Mouse (Mus musculus): ENCODE measurements around the gene Smg6. TPM values are rescaled to one million over a fixed set of nuclear protein-coding genes. Genes with fewer than 3 reads are reported as not detected.
A peak's percentile ranks its signal among the peaks of the same experiment; 100 is the strongest.

Smg6 gene
- total RNA-seq, 2 experiments from 2014 or later: 11.9 to 12.4 TPM

DNA sequence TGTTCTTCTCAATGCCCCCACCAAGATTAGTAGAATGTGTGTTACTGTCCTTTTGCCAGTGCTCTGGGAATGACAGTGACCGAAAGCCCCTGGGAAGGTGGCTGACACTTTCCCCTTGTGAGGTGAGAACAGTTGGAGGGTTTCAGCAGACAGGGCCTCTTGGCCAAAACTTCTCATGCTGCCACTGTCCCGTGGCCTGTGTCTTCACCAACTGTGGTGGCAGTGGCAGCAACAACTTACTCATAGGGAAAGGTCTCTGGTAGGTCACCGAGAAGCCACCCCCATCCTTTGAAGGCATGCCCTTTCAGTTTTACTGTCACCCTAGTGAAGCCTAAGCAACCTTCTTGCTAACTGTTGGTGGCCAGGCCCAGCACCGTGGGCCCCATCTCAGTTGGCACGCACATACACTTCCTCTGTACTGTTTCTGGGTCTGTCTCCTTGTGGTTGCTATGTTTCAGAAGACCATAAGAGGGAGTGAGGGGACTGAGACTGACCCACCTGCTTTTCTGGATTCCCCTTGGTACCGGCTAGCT, 228.5 kb downstream of the Smg6 start:
- intact Hi-C loops (cut with DNase I): no loop called here
- TF ChIP-seq CTCF (IDR thresholded peaks at IDR 0.05): peak; percentile 4; the same call in 1 of the 2 replicates
- H3K27ac ChIP-seq: peak overlapping the region; percentile 92
- no peak for DNase-seq
- no peak overlapping the region for H3K4me3 ChIP-seq

GRCm38 (mm10) chr11:75155985-75156384, 230.4 kb downstream of the Smg6 start:
- intact Hi-C loops (cut with DNase I): no loop called here
- H3K4me3 ChIP-seq: no peak overlapping the region
- H3K27ac ChIP-seq: peak overlapping the region; percentile 92
- TF ChIP-seq CTCF (IDR thresholded peaks at IDR 0.05): no peak
- no peak for DNase-seq

GRCm38 (mm10) chr11:75156416-75156815, 230.8 kb downstream of the Smg6 start:
- Histone ChIP-seq H3K27ac (peak overlapping the region; percentile 92), H3K4me3 (no peak overlapping the region)
- TF ChIP-seq CTCF (IDR thresholded peaks at IDR 0.05): no peak
- no peak for DNase-seq
- intact Hi-C loops (cut with DNase I): no loop called here

DNA sequence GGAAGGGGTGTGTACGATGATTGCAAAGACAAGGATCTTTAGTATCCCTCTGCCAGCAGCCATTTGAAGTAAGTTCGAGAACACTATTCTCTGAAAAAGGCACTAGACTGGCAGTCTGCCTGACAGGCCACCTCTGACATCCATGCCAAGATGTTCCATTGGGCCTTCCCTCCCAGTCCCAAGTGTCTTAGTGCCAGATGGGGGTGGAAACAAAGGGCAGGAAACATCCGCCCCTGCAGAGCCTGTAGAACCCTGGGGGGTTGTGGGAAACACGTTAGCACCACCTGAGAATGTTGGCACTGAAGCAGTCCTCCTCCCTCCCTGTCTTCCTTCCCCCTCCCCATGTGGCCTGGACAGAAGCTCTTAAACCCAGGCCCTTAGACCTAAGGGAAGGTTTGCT, 231.4 kb downstream of the Smg6 start:
- intact Hi-C loops (cut with DNase I): no loop called here
- peak; percentile 32 for DNase-seq
- Histone ChIP-seq H3K4me3 (no peak overlapping the region), H3K27ac (peak overlapping the region; percentile 92)
- no peak for TF ChIP-seq CTCF (IDR thresholded peaks at IDR 0.05)

GRCm38 (mm10) chr11:75157901-75158300, 232.3 kb downstream of the Smg6 start:
- DNase-seq: no peak
- intact Hi-C loops (cut with DNase I): no loop called here
- TF ChIP-seq CTCF (IDR thresholded peaks at IDR 0.05): no peak
- peak overlapping the region; percentile 92 for H3K27ac ChIP-seq
- no peak overlapping the region for H3K4me3 ChIP-seq

DNA sequence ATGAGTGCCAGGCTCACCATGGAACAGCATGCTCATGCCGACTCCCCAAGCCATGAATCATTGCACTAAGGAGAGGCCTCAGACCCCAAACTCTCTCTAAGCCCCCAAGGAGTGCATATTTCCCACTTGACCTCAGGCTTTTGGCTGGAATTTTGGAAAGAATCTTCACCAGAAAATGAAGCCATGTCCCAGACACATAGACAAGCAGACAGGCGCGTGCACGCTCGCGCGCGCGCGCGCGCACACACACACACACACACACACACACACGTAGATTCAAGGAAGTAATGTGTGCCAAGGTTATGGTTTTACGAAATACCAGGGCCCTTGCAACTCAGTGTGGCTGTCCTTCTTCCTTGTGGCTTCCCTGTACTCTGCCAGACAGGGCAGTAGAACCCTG, 232.8 kb downstream of the Smg6 start:
- no peak for TF ChIP-seq CTCF (IDR thresholded peaks at IDR 0.05)
- Histone ChIP-seq H3K4me3 (no peak overlapping the region), H3K27ac (peak overlapping the region; percentile 92)
- DNase-seq: peak; percentile 31
- intact Hi-C loops (cut with DNase I): no loop called here

DNA sequence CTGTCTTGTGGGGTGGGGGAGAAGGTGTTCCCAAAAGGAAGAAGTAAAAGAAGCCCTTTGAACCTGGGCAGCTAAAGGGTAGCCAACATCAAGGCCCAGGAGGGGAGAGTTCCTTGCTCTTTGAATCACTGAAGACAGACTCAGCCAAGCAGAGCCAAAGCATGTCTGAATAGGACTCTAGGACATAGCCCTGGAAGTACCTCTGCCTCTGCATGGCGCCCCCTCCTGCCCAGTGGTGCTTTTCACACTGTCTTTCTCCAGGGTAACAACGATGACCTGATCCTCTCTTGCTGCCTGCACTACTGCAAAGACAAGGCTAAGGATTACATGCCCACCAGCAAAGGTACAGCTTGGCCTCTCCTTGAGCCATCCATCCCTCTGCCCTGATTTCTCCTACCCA, 233.9 kb downstream of the Smg6 start:
- peak; percentile 69 for TF ChIP-seq CTCF (IDR thresholded peaks at IDR 0.05)
- Histone ChIP-seq H3K4me3 (no peak overlapping the region), H3K27ac (peak overlapping the region; percentile 92)
- intact Hi-C loops (cut with DNase I): no loop called here
- DNase-seq: peak; percentile 75

DNA sequence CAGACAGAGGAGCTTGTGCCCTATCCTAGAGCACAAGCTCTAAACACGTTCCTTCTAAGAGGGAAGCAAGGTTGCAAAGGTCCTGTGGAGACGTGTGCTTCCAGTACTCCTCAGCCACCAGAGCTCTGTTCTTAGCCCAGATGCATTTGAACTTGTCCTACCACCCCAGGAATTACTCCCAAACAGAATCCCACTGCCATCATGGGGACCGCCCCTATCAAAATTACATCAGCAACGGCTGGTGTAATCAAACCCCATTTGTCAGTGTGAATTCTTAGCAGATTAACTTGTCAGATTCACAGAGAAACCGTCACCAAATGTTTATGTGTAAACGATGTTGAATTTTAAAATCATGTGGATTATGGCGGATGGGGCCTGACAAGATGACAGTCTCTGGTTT, 235.3 kb downstream of the Smg6 start:
- DNase-seq: no peak
- no peak overlapping the region for H3K4me3 ChIP-seq
- H3K27ac ChIP-seq: peak overlapping the region; percentile 92
- no peak for TF ChIP-seq CTCF (IDR thresholded peaks at IDR 0.05)
- intact Hi-C loops (cut with DNase I): no loop called here

GRCm38 (mm10) chr11:75161417-75162008, 235.9 kb downstream of the Smg6 start:
- intact Hi-C loops (cut with DNase I): no loop called here
- no peak for DNase-seq

DNA sequence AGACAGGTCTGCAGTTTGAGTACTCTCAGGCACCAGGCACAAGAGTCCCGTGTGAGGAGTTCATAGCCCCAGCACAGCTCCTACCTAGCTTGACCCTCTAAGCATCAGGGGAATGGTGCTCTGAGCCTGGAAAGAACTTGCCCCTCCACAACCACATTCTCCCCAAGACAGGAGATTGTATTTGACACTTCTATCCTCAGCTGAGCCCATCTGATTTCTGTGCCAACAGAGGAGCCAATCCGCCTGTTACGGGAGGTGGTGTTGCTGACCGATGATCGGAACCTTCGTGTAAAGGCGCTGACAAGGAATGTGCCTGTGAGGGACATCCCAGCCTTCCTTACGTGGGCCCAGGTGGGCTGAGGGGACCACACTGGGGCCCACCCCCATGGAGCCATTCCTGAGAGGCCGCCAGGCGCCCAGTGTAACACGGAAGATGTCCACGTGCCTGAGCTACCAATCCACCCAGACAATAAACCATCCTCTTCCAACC, 237.0 kb downstream of the Smg6 start:
- DNase-seq: peak; percentile 28
- intact Hi-C loops (cut with DNase I): no loop called here
- no peak for TF ChIP-seq CTCF (IDR thresholded peaks at IDR 0.05)
- Histone ChIP-seq H3K4me3 (peak overlapping the region; percentile 94), H3K27ac (peak overlapping the region; percentile 92)

More at GRCm38 (mm10) chr11:75161417-75162008, 235.9 kb downstream of the Smg6 start:
- Histone ChIP-seq H3K27ac (peak overlapping the region; percentile 92), H3K4me3 (no peak overlapping the region)
- TF ChIP-seq CTCF (IDR thresholded peaks at IDR 0.05): no peak

- H3K27ac ChIP-seq: peak overlapping the region; percentile 92
- peak overlapping the region; percentile 94 for H3K4me3 ChIP-seq
- intact Hi-C loops (cut with DNase I): no loop called here
- no peak for DNase-seq
- TF ChIP-seq CTCF (IDR thresholded peaks at IDR 0.05): no peak
Measured at GRCm38 (mm10) chr11:75163379-75163778, 237.8 kb downstream of the Smg6 start.

DNA sequence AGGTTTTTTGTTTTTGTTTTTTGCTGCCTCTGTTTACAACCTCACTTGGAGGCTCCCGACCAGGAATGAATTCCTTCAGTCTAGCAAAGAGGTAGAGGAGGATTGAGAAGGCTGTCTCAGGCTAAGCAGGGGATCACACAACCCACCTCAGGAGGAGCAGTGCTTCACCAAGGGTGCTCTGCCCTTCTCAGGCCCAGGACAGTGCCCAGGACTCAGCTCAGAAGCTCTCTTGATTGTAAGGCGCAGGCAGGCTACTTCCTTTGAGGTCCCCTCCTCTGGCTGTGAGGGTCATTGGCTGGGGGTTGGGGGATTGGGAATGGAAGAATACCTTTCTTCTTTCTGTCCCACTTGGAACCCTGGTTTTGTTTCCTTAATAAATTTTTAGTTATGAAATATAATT, 238.4 kb downstream of the Smg6 start:
- intact Hi-C loops (cut with DNase I): no loop called here
- no peak for DNase-seq
- TF ChIP-seq CTCF (IDR thresholded peaks at IDR 0.05): no peak
- H3K4me3 ChIP-seq: peak overlapping the region; percentile 94
- peak overlapping the region; percentile 92 for H3K27ac ChIP-seq

DNA sequence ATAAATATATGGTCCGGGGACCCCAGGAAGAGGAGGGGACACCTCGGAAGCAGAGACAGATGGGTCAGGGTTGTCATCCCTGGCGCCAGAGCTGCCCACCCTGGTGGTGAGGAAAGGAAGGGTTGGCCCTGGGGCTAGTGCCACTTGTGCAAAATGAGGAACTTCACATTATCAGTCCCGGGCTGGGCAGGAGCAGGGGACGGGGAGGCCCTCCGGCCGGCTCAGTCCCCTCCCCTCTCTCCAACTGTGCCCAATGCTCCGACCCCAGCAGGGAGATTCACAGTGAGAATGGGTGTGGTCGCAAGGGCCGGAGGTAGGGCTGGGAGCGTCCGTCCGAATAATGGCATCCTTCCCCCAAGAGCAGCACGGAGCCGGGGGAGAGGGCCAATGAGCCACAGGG, 239.1 kb downstream of the Smg6 start:
- TF ChIP-seq CTCF (IDR thresholded peaks at IDR 0.05): no peak; the same call in 1 of the 2 replicates
- H3K4me3 ChIP-seq: peak overlapping the region; percentile 94
- DNase-seq: peak; percentile 40
- peak overlapping the region; percentile 92 for H3K27ac ChIP-seq
- intact Hi-C loops (cut with DNase I): loop anchor here (5.0 kb wide), 1 partner anchor 117 kb away; no protein-coding TSS in a partner anchor

All from gastrocnemius, adult 2 months (tissue).